Mouse (Mus musculus) liver, postnatal 0 days (tissue): ENCODE measurements around the gene Ube2h.

ENCODE experiments used
- CTCF ChIP-seq: sonication (generic); IDR thresholded peaks from 2 replicates; pipeline ENCODE4 v1.5.1; 2016; ENCODE audit warnings: antibody characterized with exemption, low read depth
- EP300 ChIP-seq: IDR thresholded peaks from 2 replicates; pipeline ENCODE4 v1.6.1; 2016; ENCODE audit warnings: antibody characterized with exemption, low read depth, mild to moderate bottlenecking

GRCm38 (mm10) chr6:30292579-30292978 lies 11.8 kb downstream of the Ube2h start:
- no peak for TF ChIP-seq CTCF
- 0 out of 2 replicates have a peak, but pooled peaks have one; percentile 14 for TF ChIP-seq EP300
